Mouse (Mus musculus) CH12.LX (cell line): ENCODE measurements at regions not wholly inside any gene's neighbourhood (a gene's known extent, or its start where the extent isn't known, plus 50 kb on each side); places are given as distances from the start of the nearest gene placed in this dataset.

Experiments
- DNase-seq: peaks from one replicate; pipeline ENCODE4 v3.0.0-alpha.2; 2013; ENCODE audit errors: extremely low read depth
- H3K27ac ChIP-seq: 2 replicates; pipeline ENCODE4 v1.5.1; 2012; ENCODE audit warnings: low read depth, mild to moderate bottlenecking, control low read depth, moderate library complexity; ENCODE audit not compliant: insufficient read depth
- H3K27me3 ChIP-seq: replicated peaks from 2 replicates; pipeline ENCODE3; 2012; ENCODE audit warnings: inconsistent platforms
- H3K36me3 ChIP-seq, 2 experiments: replicated peaks in 1 of 2; 2 replicates each; pipeline versions ENCODE3 to v1.6.1; 2012; ENCODE audit warnings: inconsistent platforms in 1 of 2, low read length in 1 of 2, mild to moderate bottlenecking in 1 of 2, mixed read lengths in 1 of 2, moderate library complexity in 1 of 2; ENCODE audit not compliant: control insufficient read depth in 1 of 2, insufficient read depth in 1 of 2
- H3K4me1 ChIP-seq, 2 experiments: 2 replicates each; pipeline ENCODE4 v1.6.1; 2012; ENCODE audit warnings: inconsistent platforms in 1 of 2, moderate library complexity in 1 of 2; ENCODE audit not compliant: insufficient read depth in 2 of 2, control insufficient read depth in 1 of 2
- H3K4me2 ChIP-seq: 2 replicates; pipeline ENCODE4 v1.6.1; 2012; ENCODE audit warnings: low read depth, mild to moderate bottlenecking, control low read depth; ENCODE audit not compliant: poor library complexity, insufficient read depth, severe bottlenecking
- H3K4me3 ChIP-seq, 3 experiments: fragments of 150-350 bp in 1 of 3; sonication (generic) in 1 of 3; replicated peaks in 1 of 3; 2 replicates each; pipeline versions ENCODE3 to v1.5.1; 2011 to 2012; ENCODE audit warnings: low read depth in 2 of 3, low read length in 2 of 3, mild to moderate bottlenecking in 2 of 3, moderate library complexity in 2 of 3, control low read depth in 1 of 3, improper control_type of control experiment in 1 of 3, inconsistent platforms in 1 of 3, mixed read lengths in 1 of 3; ENCODE audit not compliant: poor library complexity in 1 of 3
- H3K79me2 ChIP-seq: replicated peaks from 2 replicates; pipeline ENCODE4 v1.6.1; 2012; ENCODE audit warnings: mild to moderate bottlenecking, moderate library complexity; ENCODE audit not compliant: control insufficient read depth, poor library complexity, insufficient read depth, severe bottlenecking; ENCODE audit errors: extremely low read depth
- H3K9ac ChIP-seq: 2 replicates; pipeline ENCODE4 v1.6.1; 2012; ENCODE audit warnings: low read depth, mild to moderate bottlenecking, control low read depth, moderate library complexity; ENCODE audit not compliant: insufficient read depth
- H3K9me3 ChIP-seq: replicated peaks from 2 replicates; pipeline ENCODE3; 2012; ENCODE audit warnings: low read length, inconsistent platforms, mixed read lengths
- CHD1 ChIP-seq: IDR thresholded peaks from 2 replicates; pipeline ENCODE4 v1.6.1; 2012; ENCODE audit warnings: low read depth, low read length, improper control_type of control experiment, inconsistent platforms
- CHD2 ChIP-seq: IDR thresholded peaks from 2 replicates; pipeline ENCODE4 v1.6.1; 2011; ENCODE audit warnings: low read length, improper control_type of control experiment
- CTCF ChIP-seq, 2 experiments: IDR thresholded peaks in 1 of 2; conservative IDR thresholded peaks in 1 of 2; 2 replicates each; pipeline ENCODE4 v1.5.1; 2011 to 2012; ENCODE audit warnings: low read depth in 2 of 2, low read length in 2 of 2, improper control_type of control experiment in 1 of 2, inconsistent platforms in 1 of 2, mild to moderate bottlenecking in 1 of 2, moderate library complexity in 1 of 2
- E2F4 ChIP-seq: IDR thresholded peaks from 2 replicates; pipeline ENCODE4 v1.6.1; 2011; ENCODE audit warnings: low read depth, low read length, improper control_type of control experiment; ENCODE audit not compliant: insufficient replicate concordance
- ELF1 ChIP-seq: IDR thresholded peaks from 2 replicates; pipeline ENCODE4 v1.6.1; 2014; ENCODE audit warnings: low read depth, mild to moderate bottlenecking, inconsistent platforms, low read length, improper control_type of control experiment
- EP300 ChIP-seq: IDR thresholded peaks from 2 replicates; pipeline ENCODE4 v1.6.1; 2011; ENCODE audit warnings: low read length, improper control_type of control experiment
- GABPA ChIP-seq: IDR thresholded peaks from 2 replicates; pipeline ENCODE4 v1.6.1; 2012; ENCODE audit warnings: low read depth, low read length, improper control_type of control experiment, inconsistent platforms; ENCODE audit not compliant: insufficient replicate concordance
- IRF4 ChIP-seq: IDR thresholded peaks from 2 replicates; pipeline ENCODE4 v1.6.1; 2014; ENCODE audit warnings: low read depth, mild to moderate bottlenecking, inconsistent platforms, low read length, improper control_type of control experiment
- KAT2A ChIP-seq: IDR thresholded peaks from 2 replicates; pipeline ENCODE4 v1.6.1; 2012; ENCODE audit warnings: low read length, improper control_type of control experiment, inconsistent platforms; ENCODE audit not compliant: insufficient replicate concordance
- MAFK ChIP-seq: IDR thresholded peaks from 2 replicates; pipeline ENCODE4 v1.6.1; 2011; ENCODE audit warnings: low read length, improper control_type of control experiment; ENCODE audit not compliant: insufficient replicate concordance
- MAX ChIP-seq: IDR thresholded peaks from 2 replicates; pipeline ENCODE4 v1.6.1; 2011; ENCODE audit warnings: low read length, improper control_type of control experiment
- MAZ ChIP-seq: IDR thresholded peaks from 2 replicates; pipeline ENCODE4 v1.6.1; 2012; ENCODE audit warnings: low read depth, mild to moderate bottlenecking, inconsistent platforms, low read length, improper control_type of control experiment, moderate library complexity
- MEF2A ChIP-seq: IDR thresholded peaks from 2 replicates; pipeline ENCODE4 v1.6.1; 2014; ENCODE audit warnings: low read depth, mild to moderate bottlenecking, inconsistent platforms, low read length, improper control_type of control experiment, borderline replicate concordance
- MXI1 ChIP-seq: IDR thresholded peaks from 2 replicates; pipeline ENCODE4 v1.6.1; 2011; ENCODE audit warnings: mild to moderate bottlenecking, low read depth, low read length, improper control_type of control experiment
- NELFE ChIP-seq: IDR thresholded peaks from 2 replicates; pipeline ENCODE4 v1.6.1; 2011; ENCODE audit warnings: low read depth, low read length, improper control_type of control experiment
- PAX5 ChIP-seq: IDR thresholded peaks from 2 replicates; pipeline ENCODE4 v1.6.1; 2012; ENCODE audit warnings: low read length, inconsistent platforms, mixed read lengths
- POLR2AphosphoS2 ChIP-seq: IDR thresholded peaks from 2 replicates; pipeline ENCODE4 v1.6.1; 2011; ENCODE audit warnings: low read depth, low read length, improper control_type of control experiment
- SIN3A ChIP-seq: IDR thresholded peaks from 2 replicates; pipeline ENCODE4 v1.6.1; 2012; ENCODE audit warnings: low read length, improper control_type of control experiment, inconsistent platforms
- SMC3 ChIP-seq: IDR thresholded peaks from 2 replicates; pipeline ENCODE4 v1.6.1; 2011; ENCODE audit warnings: low read depth, low read length, improper control_type of control experiment
- TBP ChIP-seq: conservative IDR thresholded peaks from 2 replicates; pipeline ENCODE4 v1.6.1; 2011; ENCODE audit warnings: low read depth, low read length, improper control_type of control experiment
- USF2 ChIP-seq: conservative IDR thresholded peaks from 2 replicates; pipeline ENCODE4 v1.6.1; 2011; ENCODE audit warnings: low read depth, low read length, improper control_type of control experiment
- dilution Hi-C: fragments of 300-500 bp; cut with MboI; formaldehyde crosslinking; loops from 2 replicates; pipeline ENCODE4 v1.14.3; 2020; ENCODE audit warnings: low sequenced_read_pairs; ENCODE audit not compliant: extremely low pct_unique_long_range_greater_than_20kb, extremely low pct_ligation_motif_present
- in situ Hi-C: fragments of 300-500 bp; cut with MboI; formaldehyde crosslinking; loops from 3 replicates; pipeline ENCODE4 v1.14.3; 2019; ENCODE audit warnings: low sequenced_read_pairs, low pct_ligation_motif_present, low pct_unique_long_range_greater_than_20kb, mixed read lengths

DNA sequence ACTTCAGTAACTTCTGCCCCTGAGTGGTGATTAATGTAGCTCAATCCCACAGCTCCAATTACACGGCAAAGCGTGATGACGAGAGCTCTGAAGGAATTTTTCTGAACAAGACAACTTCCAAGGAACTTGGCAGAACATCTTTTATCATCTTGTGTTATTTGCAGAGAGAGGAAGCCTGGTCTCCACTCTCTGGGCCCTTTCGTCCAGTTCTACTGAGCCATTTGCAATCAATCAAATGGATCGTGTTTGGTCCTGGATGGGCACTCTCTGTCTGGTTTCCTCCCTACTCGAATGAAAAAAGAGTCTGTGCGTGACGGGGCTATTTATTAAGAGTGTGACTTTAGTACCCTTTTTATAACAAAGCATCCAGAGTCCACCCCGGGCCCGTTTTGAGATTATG lies 340.4 kb downstream of the Tmem135 start:
- Histone ChIP-seq H3K27me3 (no peaks in the 10 kb centered on the region), H3K4me3 (no peak overlapping the region), H3K36me3 (no peaks in the 10 kb centered on the region), H3K4me1 (no peaks in the 10 kb centered on the region), H3K9me3 (no peaks in the 10 kb centered on the region), H3K79me2 (no peaks in the 10 kb centered on the region), H3K4me2 (no peak overlapping the region), H3K9ac (no peak overlapping the region), H3K27ac (no peak overlapping the region)
- in situ Hi-C loops = no loop called here
- dilution Hi-C loops = no loop called here
- no peak for DNase-seq
- no peak for TF ChIP-seq KAT2A

DNA sequence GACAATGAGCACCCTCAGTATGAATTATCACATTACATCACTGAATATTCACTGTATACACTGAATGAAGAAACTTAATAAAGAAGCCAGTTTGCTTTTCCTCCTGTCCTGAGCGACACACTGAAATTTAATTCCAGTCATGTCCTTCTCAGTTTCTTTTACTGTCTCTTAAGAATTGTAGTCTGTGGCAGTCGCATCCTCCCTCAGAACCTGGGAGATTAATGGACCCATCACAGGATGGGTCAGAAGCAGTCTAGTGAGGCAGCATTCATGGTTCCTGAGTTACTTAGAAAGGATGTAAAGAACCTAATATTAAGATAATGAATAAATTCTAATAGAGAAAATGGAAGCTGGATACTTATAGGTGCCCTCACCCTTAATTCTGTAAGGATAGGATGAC lies 349.5 kb downstream of the Tmem135 start:
- dilution Hi-C loops (no loop called here), in situ Hi-C loops (no loop called here)
- Histone ChIP-seq H3K4me1 (no peaks in the 10 kb centered on the region), H3K27me3 (no peaks in the 10 kb centered on the region), H3K9ac (no peak overlapping the region), H3K27ac (no peak overlapping the region), H3K4me3 (no peak overlapping the region), H3K36me3 (no peaks in the 10 kb centered on the region), H3K79me2 (no peaks in the 10 kb centered on the region), H3K4me2 (no peak overlapping the region), H3K9me3 (no peaks in the 10 kb centered on the region)
- no peak for DNase-seq
- no peak for TF ChIP-seq CTCF (conservative IDR thresholded peaks at IDR 0.05 in 1 of 2, IDR thresholded peaks at IDR 0.05 in 1 of 2; ENCODE audit: low read depth in 2 of 2, low read length in 2 of 2)
- no peak for TF ChIP-seq MAX
- no peak for TF ChIP-seq EP300
- no peak for TF ChIP-seq POLR2AphosphoS2
- no peak for TF ChIP-seq PAX5
- no peak for TF ChIP-seq SIN3A
- no peak for TF ChIP-seq NELFE
- no peak for TF ChIP-seq CHD1
- no peak for TF ChIP-seq MXI1
- no peak for TF ChIP-seq GABPA
- no peak for TF ChIP-seq TBP
- no peak for TF ChIP-seq ELF1
- TF ChIP-seq MAZ = no peak
- no peak for TF ChIP-seq IRF4
- TF ChIP-seq MAFK = no peak

DNA sequence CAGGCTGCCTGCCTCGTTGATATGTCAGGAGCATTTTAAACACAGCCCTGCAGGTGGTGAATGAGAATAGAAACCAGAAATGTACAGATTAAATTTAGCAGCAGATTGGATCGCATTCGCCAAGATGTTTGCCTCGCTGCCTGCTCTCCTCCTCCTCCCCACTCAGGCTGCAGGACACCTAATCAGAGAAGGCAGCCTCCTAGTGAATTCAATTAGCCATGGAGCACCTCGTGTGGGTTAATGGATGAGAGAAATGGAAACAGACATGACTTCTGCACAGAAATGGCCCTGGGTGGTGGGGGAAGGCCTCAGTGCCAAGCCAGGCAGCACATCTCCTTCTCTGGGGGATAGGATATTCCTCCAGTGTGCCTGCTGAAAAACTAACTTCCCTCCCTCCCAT lies 352.8 kb downstream of the Tmem135 start:
- Histone ChIP-seq H3K4me3 (no peak overlapping the region), H3K9ac (no peak overlapping the region), H3K36me3 (no peaks in the 10 kb centered on the region)
- dilution Hi-C loops (no loop called here), in situ Hi-C loops (no loop called here)
- no peak for DNase-seq
- TF ChIP-seq CTCF (conservative IDR thresholded peaks at IDR 0.05 in 1 of 2, IDR thresholded peaks at IDR 0.05 in 1 of 2; ENCODE audit: low read depth in 2 of 2, low read length in 2 of 2) (no peak), E2F4 (no peak), MEF2A (no peak), USF2 (no peak), CHD2 (no peak), SMC3 (no peak), TBP (no peak), MAZ (no peak), KAT2A (no peak), ELF1 (no peak), POLR2AphosphoS2 (no peak), SIN3A (no peak)
- TF ChIP-seq, all 38 proteins: peak for 0
- no peak overlapping the region for H3K4me2 ChIP-seq
- no peaks in the 10 kb centered on the region for H3K9me3 ChIP-seq
- no peaks in the 10 kb centered on the region for H3K27me3 ChIP-seq
- no peaks in the 10 kb centered on the region for H3K79me2 ChIP-seq
- H3K4me1 ChIP-seq = no peaks in the 10 kb centered on the region
- no peak overlapping the region for H3K27ac ChIP-seq
